Mouse (Mus musculus) small intestine, adult 2 months (tissue): ENCODE results near the gene Pde4d.

Experiments
- CTCF ChIP-seq: fragments of 200-500 bp; IDR thresholded peaks from 2 replicates; pipeline ENCODE4 v1.5.1; 2012; ENCODE audit warnings: low read depth, mild to moderate bottlenecking, control low read depth, inconsistent platforms, low read length, moderate library complexity, mixed read lengths; ENCODE audit not compliant: insufficient replicate concordance, insufficient read length; ENCODE audit errors: extremely low read depth
- POLR2A ChIP-seq: fragments of 200-500 bp; IDR thresholded peaks from 2 replicates; pipeline ENCODE4 v1.6.1; 2012; ENCODE audit warnings: low read depth, mild to moderate bottlenecking, control low read depth, inconsistent platforms, low read length, moderate library complexity

DNA sequence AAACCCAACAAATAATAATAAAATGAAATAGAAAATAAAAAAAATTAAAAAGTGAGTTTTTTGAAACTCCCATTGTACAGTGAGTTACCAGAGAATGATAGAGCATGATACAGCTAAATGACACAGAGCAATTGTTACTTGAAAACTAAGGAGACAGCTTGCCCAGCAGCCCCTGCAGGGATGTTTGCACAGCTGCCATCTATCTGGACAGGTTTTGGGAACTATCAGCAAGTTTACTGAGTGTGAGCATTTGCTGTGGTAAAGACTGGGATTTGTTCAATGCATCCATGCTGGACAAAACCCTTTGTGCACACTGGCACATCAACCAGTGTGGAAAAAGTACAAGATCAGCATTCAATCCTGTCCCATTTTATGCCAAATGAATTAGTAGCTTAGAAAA lies 843.3 kb downstream of the Pde4d start:
- TF ChIP-seq POLR2A, result no peak
- no peak for TF ChIP-seq CTCF
